Mouse (Mus musculus): ENCODE data around the gene Vasn.

DNA sequence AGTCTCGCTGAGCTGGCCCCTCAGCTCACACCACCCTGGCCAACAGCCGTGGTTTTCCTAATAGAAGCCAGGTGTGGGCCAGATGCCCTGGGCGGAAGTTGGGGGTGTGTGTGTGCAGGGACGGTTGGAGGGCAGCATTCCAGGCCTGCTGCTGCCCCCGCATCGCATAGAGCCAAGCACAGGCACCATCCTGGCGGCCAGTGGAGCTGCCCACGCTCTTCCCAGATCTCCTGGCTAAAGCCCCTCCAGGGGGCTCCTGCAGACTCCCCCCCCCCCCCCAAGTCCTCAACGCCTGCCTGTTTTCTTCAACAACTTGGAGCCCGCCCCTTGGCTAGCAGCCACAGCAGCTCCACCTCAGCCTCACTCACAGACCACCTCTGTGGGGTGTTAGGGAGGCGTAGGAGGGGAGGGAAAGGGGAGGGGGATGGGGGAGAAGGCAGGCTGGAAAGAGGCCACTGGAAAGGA is 19.1 kb downstream of the Vasn start:
- TF ChIP-seq CTCF (IDR thresholded peaks at IDR 0.05; ENCODE audit: borderline replicate concordance, insufficient read depth, low read length) (no peak), POLR2A (IDR thresholded peaks at IDR 0.05; ENCODE audit: low read depth, low read length) (no peak)
